ENCODE assay signal across 9 mouse cellular contexts in the genomic region with DNA sequence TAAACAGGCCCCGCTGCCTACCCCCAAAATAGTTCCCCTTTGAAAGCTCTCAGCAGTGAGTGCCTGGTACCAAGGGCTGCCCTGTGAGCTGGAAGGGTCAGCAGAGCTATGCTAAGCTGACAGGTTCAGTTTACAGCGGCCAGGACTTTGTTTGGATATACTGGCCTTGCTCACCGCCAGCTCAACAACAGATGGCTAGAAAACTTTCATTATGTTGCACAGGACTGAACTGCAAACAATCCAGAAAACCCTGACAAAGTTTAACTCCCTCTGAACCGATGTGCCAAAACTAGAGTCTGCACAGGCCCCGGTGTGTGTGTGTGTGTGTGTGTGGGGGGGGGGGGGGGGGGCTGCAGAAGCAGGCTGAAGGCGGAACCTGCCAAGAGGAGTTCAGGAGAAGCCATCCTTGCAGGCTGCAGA.
DNase-seq lines count a peak whose midpoint lies in the region; ATAC-seq lines count a peak whose summit lies in the region.
"Had no signal": no experiment of that assay in that cellular context is flagged by ENCODE, and none has a peak within 500 bp of the region (broad histone marks: within the 10 kb centered on the region; RNA-seq: fewer than 3 reads in every experiment).

No protein-coding gene starts in this region.

- H3K9ac ChIP-seq in forebrain, embryonic 13.5 days, result no peak overlapping the region
- no peak overlapping the region for H3K9ac ChIP-seq in kidney, embryonic 14.5 days (ENCODE audit: low read depth, low read length)

- H3K4me2 ChIP-seq in forebrain, embryonic 13.5 days, result peak overlapping the region; percentile 33; the same call in 1 of the 2 replicates
- no peak overlapping the region; the same call in 1 of the 2 replicates for H3K4me2 ChIP-seq in kidney, embryonic 14.5 days (replicated peaks; ENCODE audit: low read depth, low read length)

- peaks cover 51% of the 10 kb centered on the region for H3K4me1 ChIP-seq in forebrain, embryonic 13.5 days
- peaks cover 43% of the 10 kb centered on the region for H3K4me1 ChIP-seq in kidney, embryonic 14.5 days (ENCODE audit: control insufficient read depth, insufficient read depth, low read length)

- no peak overlapping the region; the same call in 1 of the 2 replicates for H3K27ac ChIP-seq in forebrain, embryonic 13.5 days
- H3K27ac ChIP-seq in kidney, embryonic 14.5 days (ENCODE audit: low read depth, low read length), result peak overlapping the region; percentile 74; the same call in 1 of the 2 replicates

- H3K4me3 ChIP-seq in forebrain, embryonic 13.5 days, result no peak overlapping the region
- no peak overlapping the region for H3K4me3 ChIP-seq in kidney, embryonic 14.5 days (ENCODE audit: low read length)

- peak; percentile 69 for ATAC-seq in forebrain, embryonic 13.5 days
- ATAC-seq in kidney, embryonic 14.5 days (ENCODE audit: low FRiP score, low TSS enrichment), result peak; percentile 74
- ATAC-seq in CD4-positive, CD25-positive, alpha-beta regulatory T cell, adult 4 months, result no peak

- DNase-seq in heart, adult 18-20 months, result peak; percentile 25 to 50
- no peak for DNase-seq in heart, adult 11 months
- peak; percentile 29 for DNase-seq in lung, postnatal 36 days
- no peak for DNase-seq in layer of hippocampus, adult 9-11 months
- DNase-seq in right cerebral cortex, postnatal 25 days, result no peak

- WGBS in forebrain, embryonic 13.5 days, result 4% methylated on average over 6 of the region's 6 CpGs
- 7% methylated on average over 6 of the region's 6 CpGs for WGBS in kidney, embryonic 14.5 days

- no peaks in the 10 kb centered on the region; the same call in 1 of the 2 replicates for H3K9me3 ChIP-seq in forebrain, embryonic 13.5 days (replicated peaks)
- no peaks in the 10 kb centered on the region for H3K9me3 ChIP-seq in kidney, embryonic 14.5 days (ENCODE audit: control insufficient read depth, low read length)

- H3K36me3 ChIP-seq in forebrain, embryonic 13.5 days (ENCODE audit: poor library complexity, severe bottlenecking), result no peaks in the 10 kb centered on the region
- no peaks in the 10 kb centered on the region for H3K36me3 ChIP-seq in kidney, embryonic 14.5 days (ENCODE audit: control insufficient read depth, insufficient read depth, low read length)

- H3K27me3 ChIP-seq in forebrain, embryonic 13.5 days, result 0 out of 2 replicates have a peak, but pooled peaks cover 3% of the 10 kb centered on the region
- H3K27me3 ChIP-seq in kidney, embryonic 14.5 days (ENCODE audit: control insufficient read depth, insufficient read depth, low read length), result no peaks in the 10 kb centered on the region
- H3K27me3 ChIP-seq: CH12.LX had no signal

Comparison
In these comparisons a context has a peak if more than half of its experiments do, and no peak if none do; other contexts are left out.
1. DNase-seq: peak in heart, adult 18-20 months (2 of 2) and lung, postnatal 36 days (single experiment); none in heart, adult 11 months (single experiment), layer of hippocampus, adult 9-11 months (single experiment) and right cerebral cortex, postnatal 25 days (single experiment).